Mouse (Mus musculus): ENCODE results near the gene Pnma1.

- TF ChIP-seq POLR2A (IDR thresholded peaks at IDR 0.05; ENCODE audit: insufficient read length, low read depth) (no peak), TCF12 (IDR thresholded peaks at IDR 0.05; ENCODE audit: insufficient read depth, poor library complexity, severe bottlenecking) (no peak), POLR2AphosphoS2 (IDR thresholded peaks at IDR 0.05; ENCODE audit: insufficient read length, low read depth) (no peak), MYOD1 (IDR thresholded peaks at IDR 0.05; ENCODE audit: control insufficient read depth in 1 of 3, insufficient read length in 2 of 3, low read depth in 2 of 3) (no peak), MAX (IDR thresholded peaks at IDR 0.05; ENCODE audit: low read depth) (no peak), TCF3 (IDR thresholded peaks at IDR 0.05; ENCODE audit: insufficient read length, low read depth) (no peak), REST (IDR thresholded peaks at IDR 0.05; ENCODE audit: insufficient read depth, insufficient read length) (no peak), E2F4 (IDR thresholded peaks at IDR 0.05; ENCODE audit: insufficient read depth) (no peak), MYOG (IDR thresholded peaks at IDR 0.05; ENCODE audit: control insufficient read depth in 1 of 3, insufficient read depth in 1 of 3, insufficient read length in 2 of 3, low read depth in 2 of 3) (no peak), CEBPB (IDR thresholded peaks at IDR 0.05; ENCODE audit: insufficient read depth, poor library complexity, severe bottlenecking) (no peak), USF1 (IDR thresholded peaks at IDR 0.05; ENCODE audit: low read depth) (no peak)
These were observed 46.3 kb upstream of the Pnma1 start for GRCm38 (mm10) chr12:84194400-84195109.
